Mouse (Mus musculus) heart, adult 2 months (tissue): ENCODE measurements at regions not wholly inside any gene's neighbourhood (a gene's known extent, or its start where the extent isn't known, plus 50 kb on each side); places are given as distances from the start of the nearest gene placed in this dataset.

ENCODE experiments used
- CTCF ChIP-seq: fragments of 200-600 bp; IDR thresholded peaks from 2 replicates; pipeline ENCODE4 v1.8.1; 2022; ENCODE audit warnings: antibody characterized with exemption, mild to moderate bottlenecking, moderate library complexity
- EP300 ChIP-seq: fragments of 200-500 bp; IDR thresholded peaks from 2 replicates; pipeline ENCODE4 v1.6.1; 2011; ENCODE audit warnings: low read depth, low read length, control low read depth; ENCODE audit not compliant: insufficient read depth
- POLR2A ChIP-seq: fragments of 200-500 bp; IDR thresholded peaks from 2 replicates; pipeline ENCODE4 v1.6.1; 2011; ENCODE audit warnings: mild to moderate bottlenecking, low read depth, low read length, control low read depth; ENCODE audit not compliant: insufficient read depth

DNA sequence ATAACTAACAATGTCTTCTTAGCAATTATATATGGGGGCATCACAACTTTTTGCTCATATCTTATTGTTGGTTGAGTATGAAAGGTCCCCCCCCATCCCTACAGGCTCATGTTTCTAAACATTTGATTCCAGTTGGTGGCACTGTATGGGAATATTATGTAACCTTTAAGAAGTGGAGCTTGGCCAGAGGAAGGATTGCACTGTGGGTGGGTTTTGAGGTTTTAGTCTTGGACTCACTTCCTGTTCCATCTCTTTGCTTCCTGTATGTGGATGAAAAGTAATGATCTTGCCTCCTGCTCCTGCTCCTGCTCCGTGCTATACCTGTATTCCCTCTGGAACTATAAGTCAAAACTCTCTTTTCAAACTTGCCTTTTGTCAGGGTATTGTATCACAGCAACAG lies 778.2 kb upstream of the Lrrc6 start:
- TF ChIP-seq CTCF (no peak), POLR2A (no peak), EP300 (no peak)
